Mouse (Mus musculus): Measurements from ENCODE around the gene Mgp.

DNA sequence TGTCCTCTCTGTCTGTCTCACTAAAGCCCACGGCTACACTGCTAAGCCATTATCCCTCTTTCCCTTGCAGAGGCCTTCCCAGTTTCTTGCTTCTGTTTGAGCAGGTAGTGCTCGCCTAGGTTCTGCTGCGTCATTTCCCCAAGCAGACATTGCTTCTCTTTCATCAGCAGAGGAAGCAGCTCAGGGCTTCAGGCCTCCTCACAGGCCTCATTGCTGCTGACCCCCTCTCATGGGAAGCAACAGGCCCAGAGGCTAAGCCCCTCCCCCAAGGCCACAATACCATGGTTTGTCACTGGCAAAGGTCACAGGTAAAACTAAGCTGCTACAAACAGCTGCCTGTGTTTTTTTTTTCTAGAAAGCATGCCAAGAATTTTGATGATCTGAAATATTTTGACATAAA lies 22.9 kb downstream of the Mgp start:
- TF ChIP-seq POLR2A (IDR thresholded peaks at IDR 0.05; ENCODE audit: borderline replicate concordance, insufficient read depth, low read length) (no peak), CTCF (IDR thresholded peaks at IDR 0.05; ENCODE audit: borderline replicate concordance, insufficient read depth, low read depth, low read length) (no peak)

Data from cerebellum, adult 2 months (tissue).